Mouse (Mus musculus) embryonic fibroblast, embryonic 13.5 days (primary cell): ENCODE data around the gene Zfp53.

Experiments
- CTCF ChIP-seq: IDR thresholded peaks from 2 replicates; pipeline ENCODE4 v1.5.1; 2011; ENCODE audit warnings: mild to moderate bottlenecking, control low read depth, low read length, moderate library complexity, borderline replicate concordance; ENCODE audit not compliant: insufficient read depth
- POLR2A ChIP-seq: IDR thresholded peaks from 2 replicates; pipeline ENCODE4 v1.6.1; 2011; ENCODE audit warnings: low read depth, mild to moderate bottlenecking, control low read depth, low read length, moderate library complexity

- TF ChIP-seq CTCF (no peak), POLR2A (peak; percentile 80)
Measured at GRCm38 (mm10) chr17:21535096-21536001, 46.6 kb downstream of the Zfp53 start, which contains the start of gene Zfp52.
